Mouse (Mus musculus): ENCODE results near the gene Ldhd.

GRCm38 (mm10) chr8:111580306-111580705, 49.9 kb downstream of the Ldhd start:
- TF ChIP-seq GATA1 (IDR thresholded peaks at IDR 0.05; ENCODE audit: borderline replicate concordance, low read length) (no peak), FLI1 (IDR thresholded peaks at IDR 0.05; ENCODE audit: low read length) (no peak)
